Mouse (Mus musculus): ENCODE measurements at regions not wholly inside any gene's neighbourhood (a gene's known extent, or its start where the extent isn't known, plus 50 kb on each side); places are given as distances from the start of the nearest gene placed in this dataset.
A peak's percentile ranks its signal among the peaks of the same experiment; 100 is the strongest.

DNA sequence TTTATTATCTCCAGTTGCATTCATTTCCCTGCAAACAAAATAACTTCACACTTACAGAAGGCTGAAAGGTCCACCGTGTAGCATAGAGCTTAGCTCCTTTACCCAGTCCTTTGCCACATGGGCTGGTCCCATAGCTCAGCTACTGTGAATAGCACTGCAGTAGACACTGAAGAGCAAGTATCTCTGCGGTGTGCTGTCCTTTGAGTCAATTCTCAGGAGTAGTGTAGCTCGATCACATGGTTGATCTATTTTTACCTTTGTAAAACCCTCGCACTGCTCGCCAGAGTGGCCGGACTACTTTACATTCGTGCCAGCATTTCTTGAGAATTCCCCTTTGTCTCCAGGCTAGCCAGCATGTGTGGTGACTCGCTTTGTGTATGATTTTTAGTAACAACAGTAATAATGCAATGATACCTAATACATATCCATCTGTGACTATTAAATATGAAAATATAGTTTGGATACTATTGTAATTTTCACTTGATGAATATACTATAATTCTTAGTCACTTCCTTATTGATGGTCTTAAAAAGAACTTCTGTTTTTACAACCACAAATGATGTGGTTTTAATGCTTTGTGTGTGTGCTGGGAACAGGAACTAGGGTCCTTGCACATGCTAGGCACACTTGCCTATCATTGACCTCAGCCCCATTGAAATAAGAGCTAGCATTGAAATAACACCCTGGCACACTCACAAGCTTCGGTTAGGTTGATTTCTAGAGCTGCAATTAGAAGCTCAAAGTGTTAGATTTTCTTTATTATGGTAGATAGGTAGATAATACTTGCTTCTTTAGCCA, 257.7 kb upstream of the Atp11b start:
- no peak for DNase-seq (ENCODE audit: low spot score)

DNA sequence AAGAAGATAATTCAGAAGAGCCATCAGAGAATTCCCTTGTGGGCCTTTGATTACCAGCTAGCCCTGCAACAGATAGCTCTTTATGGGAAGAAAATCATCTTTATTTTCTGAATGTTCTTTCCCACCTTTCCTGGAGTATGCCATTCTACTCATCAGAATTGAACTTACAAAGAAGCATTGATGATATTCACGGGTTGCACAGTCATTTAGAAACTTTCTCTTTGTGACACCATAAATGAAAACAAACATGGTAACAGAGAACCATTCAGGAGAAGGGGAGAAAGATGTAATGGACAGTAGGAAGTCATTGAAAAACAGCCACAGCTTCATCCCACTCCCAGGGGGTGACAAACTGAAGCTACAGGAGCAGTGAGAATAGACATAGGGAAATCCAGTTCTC, 243.6 kb upstream of the Atp11b start:
- no peak for DNase-seq (ENCODE audit: low spot score)

DNA sequence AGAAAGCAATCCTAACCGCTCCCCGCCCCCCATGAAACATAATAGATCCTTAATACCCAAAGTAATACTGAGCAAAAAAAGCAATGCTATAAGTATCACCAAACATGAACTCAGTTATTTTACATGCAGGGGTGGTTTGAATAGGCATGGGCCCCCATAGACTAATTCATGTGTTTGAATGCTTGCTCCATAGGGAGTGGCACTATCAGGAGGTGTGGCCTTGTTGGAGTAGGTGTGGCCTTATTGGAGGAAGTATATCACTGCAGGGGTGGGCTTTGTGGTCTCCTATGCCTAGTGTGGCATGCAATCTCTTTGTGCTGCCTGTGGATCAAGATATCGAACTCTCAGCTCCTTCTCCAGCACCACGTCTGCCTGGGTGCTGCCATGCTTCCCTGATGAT, 237.4 kb upstream of the Atp11b start:
- no peak for DNase-seq (ENCODE audit: low spot score)

GRCm38 (mm10) chr3:35520131-35520530, 233.8 kb upstream of the Atp11b start:
- DNase-seq (ENCODE audit: low spot score): no peak

- no peak for DNase-seq (ENCODE audit: low spot score)
These were observed 206.2 kb upstream of the Atp11b start for GRCm38 (mm10) chr3:35547696-35548095.

GRCm38 (mm10) chr3:35551791-35552190, 202.1 kb upstream of the Atp11b start:
- DNase-seq (ENCODE audit: low spot score): no peak

DNA sequence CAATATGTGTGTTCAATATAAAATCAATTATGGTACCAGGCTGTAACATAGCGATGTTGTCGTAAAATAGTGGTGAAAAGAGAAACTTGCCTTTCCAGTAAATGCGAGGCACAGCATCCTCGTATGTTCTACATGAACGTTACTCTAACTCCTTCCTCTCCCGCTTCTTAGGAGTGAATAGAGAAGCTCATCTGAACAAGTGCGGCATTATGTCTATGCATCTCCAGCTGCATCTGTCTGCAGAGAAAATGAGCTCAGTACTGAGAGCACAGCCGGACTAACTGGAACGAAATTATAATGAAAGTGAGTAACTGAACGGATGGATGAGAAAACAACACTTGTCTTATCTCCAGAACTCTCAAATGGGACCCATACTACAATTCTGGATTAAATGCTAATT, 193.5 kb upstream of the Atp11b start:
- no peak for DNase-seq (ENCODE audit: low spot score)

DNA sequence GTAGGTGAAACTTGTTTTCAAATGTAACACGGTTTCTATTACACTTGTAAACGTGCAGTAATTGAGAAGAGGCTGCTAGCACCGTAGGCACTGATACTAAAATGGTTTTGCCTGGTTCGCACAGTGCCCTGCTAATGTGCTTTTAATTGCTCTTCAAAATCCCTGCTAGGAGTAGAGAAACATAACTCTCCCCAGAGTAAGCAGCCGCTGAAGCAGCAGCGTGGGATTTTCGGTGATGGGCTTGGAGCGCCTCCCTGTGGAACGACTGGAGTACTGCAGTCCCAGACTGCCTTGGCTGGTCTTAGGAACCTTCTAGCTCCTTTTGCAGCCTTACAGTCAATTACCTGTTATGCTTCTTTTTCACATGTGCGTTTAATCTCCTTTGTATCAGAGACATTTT, 179.5 kb upstream of the Atp11b start:
- DNase-seq (ENCODE audit: low spot score): peak; percentile 33
